Mouse (Mus musculus) G1E (cell line): ENCODE data around the gene Hoxb7.

Experiments
- CTCF ChIP-seq: IDR thresholded peaks from 2 replicates; pipeline ENCODE4 v1.5.1; 2012; ENCODE audit warnings: low read depth, low read length, inconsistent platforms, mixed read lengths
- GATA1 ChIP-seq: IDR thresholded peaks from 2 replicates; pipeline ENCODE4 v1.6.1; 2012; ENCODE audit warnings: borderline replicate concordance, low read length, inconsistent platforms, mixed read lengths
- TAL1 ChIP-seq: conservative IDR thresholded peaks from 2 replicates; pipeline ENCODE4 v1.6.1; 2012; ENCODE audit warnings: low read depth, low read length, inconsistent platforms, mixed read lengths

- TF ChIP-seq TAL1, result no peak
- TF ChIP-seq CTCF, result no peak
- no peak for TF ChIP-seq GATA1
Measured at GRCm38 (mm10) chr11:96327750-96328149, 41.3 kb downstream of the Hoxb7 start.
